Mouse (Mus musculus): ENCODE data around the gene Wdr93.

GRCm38 (mm10) chr7:79781826-79782515, 39.0 kb downstream of the Wdr93 start:
- TF ChIP-seq RCOR1 (conservative IDR thresholded peaks at IDR 0.05; ENCODE audit: low read depth, low read length) (no peak), JUND (conservative IDR thresholded peaks at IDR 0.05; ENCODE audit: low read depth, low read length) (no peak), CTCF (conservative IDR thresholded peaks at IDR 0.05 in 1 of 2, IDR thresholded peaks at IDR 0.05 in 1 of 2; ENCODE audit: low read depth in 2 of 2, low read length in 2 of 2) (no peak), USF1 (IDR thresholded peaks at IDR 0.05; ENCODE audit: low read depth, low read length) (no peak), MAX (IDR thresholded peaks at IDR 0.05; ENCODE audit: low read length) (no peak), E2F4 (IDR thresholded peaks at IDR 0.05; ENCODE audit: insufficient replicate concordance, low read depth, low read length) (no peak), CHD1 (IDR thresholded peaks at IDR 0.05; ENCODE audit: low read depth, low read length) (no peak), ELF1 (IDR thresholded peaks at IDR 0.05; ENCODE audit: low read depth, low read length) (no peak), ZNF384 (IDR thresholded peaks at IDR 0.05; ENCODE audit: low read depth, low read length) (no peak), MYC (IDR thresholded peaks at IDR 0.05; ENCODE audit: low read depth, low read length) (no peak), HCFC1 (IDR thresholded peaks at IDR 0.05; ENCODE audit: low read depth, low read length) (no peak), POLR2A (IDR thresholded peaks at IDR 0.05; ENCODE audit: low read depth, low read length) (no peak), UBTF (IDR thresholded peaks at IDR 0.05; ENCODE audit: low read depth, low read length) (no peak)
